Mouse (Mus musculus) bone marrow macrophage, adult 2 months (primary cell): ENCODE data around the gene Sfswap.

Source experiments
- CTCF ChIP-seq: IDR thresholded peaks from 2 replicates; pipeline ENCODE4 v1.5.1; 2012; ENCODE audit warnings: low read depth, mild to moderate bottlenecking, low read length, moderate library complexity
- POLR2A ChIP-seq: IDR thresholded peaks from 2 replicates; pipeline ENCODE4 v1.6.1; 2012; ENCODE audit warnings: mild to moderate bottlenecking, low read depth, low read length, borderline replicate concordance

DNA sequence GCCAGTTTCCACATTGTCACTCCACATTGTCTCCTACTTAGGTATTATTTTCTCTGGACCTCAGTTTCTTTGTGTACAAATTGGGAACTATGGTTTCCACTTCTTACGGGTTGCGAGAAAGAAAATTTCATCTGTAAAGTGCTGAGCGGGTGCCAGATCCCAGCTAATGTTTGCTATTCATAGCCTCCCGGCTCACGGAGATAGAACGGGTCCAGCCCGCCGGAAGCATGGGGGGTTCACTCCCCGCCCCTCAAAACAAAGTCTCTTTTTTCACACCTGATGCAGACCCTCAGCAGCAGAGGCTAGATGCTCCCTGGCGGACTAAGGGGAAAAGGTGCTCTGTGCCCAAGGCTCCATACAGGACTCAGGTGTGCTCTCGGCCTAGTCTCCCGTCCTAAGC is 82.3 kb downstream of the Sfswap start:
- TF ChIP-seq POLR2A (no peak), CTCF (no peak)
